Comparison of ENCODE assay signal across 8 mouse cellular contexts in genomic region chrX:94366670-94367241, GRCm38 (mm10). TPM values are rescaled to one million over a fixed set of nuclear protein-coding genes. Genes with fewer than 3 reads are reported as not detected.
DNase-seq lines count a peak whose midpoint lies in the region; ATAC-seq lines count a peak whose summit lies in the region.

Gene Fam90a1b, minus strand, starts transcription at chrX:94366777.
Gene Apoo, plus strand, starts transcription at chrX:94367117.

- ATAC-seq in inflammation-experienced regulatory T-cells, adult 6 months, result peak; percentile 95
- ATAC-seq in megakaryocyte-erythroid progenitor cell, adult 5-6 weeks (replicated peaks; ENCODE audit: low FRiP score, low TSS enrichment, poor library complexity, severe bottlenecking), result peak; percentile 99

- intact Hi-C loops in gastrocnemius, postnatal 14 days (cut with DNase I; ENCODE audit: low total_unique reads), result no loop called here
- intact Hi-C loops in left cerebral cortex, postnatal 10 days (cut with DNase I), result loop anchor here (2.0 kb wide), 2 partner anchors 74 to 132 kb away; partner anchors contain the start of gene Klhl15

- peak; percentile 98 to 99 for DNase-seq in adrenal gland, adult (ENCODE audit: inconsistent age in 2 of 2, low spot score in 1 of 2)
- DNase-seq in embryo, embryonic 10.5 days (ENCODE audit: low spot score), result peak; percentile 96
- peak; percentile 94 for DNase-seq in gastrocnemius, postnatal 14 days
- peak; percentile 95 to 97 for DNase-seq in left cerebral cortex, postnatal 10 days (ENCODE audit: extremely low spot score in 1 of 2, low spot score in 2 of 2)
- DNase-seq in right cerebral cortex, postnatal 25 days, result peak; percentile 94
- DNase-seq in urinary bladder, postnatal 4 days (ENCODE audit: low spot score in 2 of 2), result peak; percentile 95

RNA-seq across cellular contexts. Expression of gene Fam90a1b, which starts in this region (rescaled TPM):
- not detected for total RNA-seq in gastrocnemius, postnatal 14 days (2021)
- polyA plus RNA-seq in inflammation-experienced regulatory T-cells, adult 6 months (2017; shearing (Covaris generic)), result not detected
- total RNA-seq in left cerebral cortex, postnatal 10 days (2021), result under 1 TPM; 0.12 to 0.13 TPM
- total RNA-seq in megakaryocyte-erythroid progenitor cell, adult 5-6 weeks (2014; fragmentation: Nextera tagmentation), result 0.31 TPM in 1 of 2 replicates, not detected in the other
- total RNA-seq in megakaryocyte-erythroid progenitor cell, adult 5-6 weeks (2017), result not detected in 2 replicates

RNA-seq across cellular contexts. Expression of gene Apoo, which starts in this region (rescaled TPM):
- 100 to 1,000 TPM; 141 to 203 TPM for total RNA-seq in gastrocnemius, postnatal 14 days (2021)
- polyA plus RNA-seq in inflammation-experienced regulatory T-cells, adult 6 months (2017; shearing (Covaris generic)), result 10 to 100 TPM; 12.7 to 31.6 (median 16.1) TPM
- 10 to 100 TPM; 65.2 to 87.9 TPM for total RNA-seq in left cerebral cortex, postnatal 10 days (2021)
- total RNA-seq in megakaryocyte-erythroid progenitor cell, adult 5-6 weeks (2014; fragmentation: Nextera tagmentation), result 26.4 and 35.8 TPM in 2 replicates
- total RNA-seq in megakaryocyte-erythroid progenitor cell, adult 5-6 weeks (2017), result 18.4 and 31.8 TPM in 2 replicates

Comparison
In these comparisons a context has a peak if more than half of its experiments do, and no peak if none do; other contexts are left out.
1. Peak in every context shown above with its lines: DNase-seq and ATAC-seq.